Mouse (Mus musculus) gastrocnemius, adult 18-20 months (tissue): Measurements from ENCODE around the gene Ces2c. TPM values are rescaled to one million over a fixed set of nuclear protein-coding genes. Genes with fewer than 3 reads are reported as not detected.
"Not testable (repeated sequence)": the region's sequence is repeated elsewhere in the genome, so short reads cannot be mapped to it uniquely, and the experiment has no call there.

Source experiments
- DNase-seq: peaks from one replicate; pipeline ENCODE4 v3.0.0; 2021; ENCODE audit warnings: low spot score
- long read RNA-seq, 2 experiments: library from polyadenylated mRNA; stranded (forward); transcript quantifications; one replicate each; pipeline ENCODE4 v2.0.0; 2021
- total RNA-seq, 2 experiments: library from RNA; stranded (reverse); gene quantifications; 2 replicates each; pipeline ENCODE4 v1.2.3; 2021

Gene Ces2c
- under 1 TPM; 0.34 to 0.62 TPM for total RNA-seq
- long read RNA-seq, experiment 1, partial matches to known transcripts, result 0 of 1 reads
- long read RNA-seq, experiment 1, other reads (novel, unspliced or antisense), result 0 of 1 reads
- long read RNA-seq, experiment 2, result 0 reads

- peak; percentile 27 for DNase-seq
These were observed at the start of gene Ces2c for GRCm38 (mm10) chr8:104846831-104847230. Gene Ces2c, plus strand, starts transcription at chr8:104847068.

DNA sequence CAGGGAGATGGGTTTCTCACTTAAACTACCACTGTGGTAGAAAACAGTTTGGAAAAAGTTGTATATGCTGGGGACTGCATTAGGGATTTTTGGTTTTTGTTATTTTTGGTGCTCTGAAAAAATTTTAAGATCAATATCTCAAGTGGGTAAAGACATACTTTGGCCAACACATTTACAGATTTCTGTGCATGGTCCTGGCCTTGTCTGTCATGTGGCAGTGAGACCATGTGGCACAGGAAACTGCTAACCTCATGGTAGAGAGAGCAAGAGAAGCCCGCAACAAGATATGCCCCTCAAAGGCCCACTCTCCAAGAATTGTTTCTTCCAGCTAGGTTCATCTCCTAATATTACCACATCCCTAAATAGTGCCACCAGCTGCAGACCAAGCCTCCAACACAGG lies 47.5 kb upstream of the Ces2c start:
- no peak for DNase-seq

DNA sequence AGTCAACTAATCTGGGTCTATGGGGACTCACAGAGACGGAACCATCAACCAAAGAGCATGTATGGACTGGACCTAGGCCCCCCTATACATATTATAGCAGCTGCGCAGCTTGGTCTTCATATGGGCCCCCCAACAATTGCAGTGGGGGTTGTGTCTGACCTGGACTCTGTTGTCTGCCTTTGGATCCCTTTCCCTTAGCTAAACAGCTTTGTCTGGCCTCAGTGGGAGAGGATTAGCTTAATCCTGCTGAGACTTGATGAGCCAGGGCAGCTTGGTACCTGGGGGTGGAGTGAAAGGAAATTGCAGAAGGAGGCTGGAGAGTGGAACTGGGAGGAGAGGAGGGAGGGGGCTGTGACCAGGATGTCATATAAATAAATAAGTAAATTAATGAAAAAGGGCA lies 40.7 kb upstream of the Ces2c start:
- DNase-seq, result no peak

- DNase-seq, result no peak
These were observed 38.1 kb upstream of the Ces2c start for GRCm38 (mm10) chr8:104808542-104809413.

- no peak for DNase-seq
These were observed 37.4 kb upstream of the Ces2c start for GRCm38 (mm10) chr8:104809436-104809835.

DNA sequence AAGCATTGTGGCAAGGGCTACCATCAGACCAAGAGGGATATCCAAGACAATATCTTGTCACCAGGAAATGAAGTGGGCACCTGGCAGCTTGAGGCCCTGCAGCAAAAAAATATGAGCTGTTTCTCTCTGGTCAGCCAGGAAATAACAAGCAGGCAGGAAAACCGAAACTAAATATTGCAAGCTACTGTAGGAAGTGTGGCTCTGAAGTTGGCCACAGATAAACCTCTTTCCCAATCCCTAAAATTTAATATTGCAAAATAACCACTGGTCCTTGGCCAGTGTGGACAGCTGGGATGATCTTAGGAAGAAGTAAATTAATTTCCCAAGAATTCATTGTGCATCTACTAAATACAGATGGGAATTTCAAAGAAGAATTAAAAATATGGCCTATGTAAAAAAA lies 20.0 kb upstream of the Ces2c start:
- peak; percentile 27 for DNase-seq

DNA sequence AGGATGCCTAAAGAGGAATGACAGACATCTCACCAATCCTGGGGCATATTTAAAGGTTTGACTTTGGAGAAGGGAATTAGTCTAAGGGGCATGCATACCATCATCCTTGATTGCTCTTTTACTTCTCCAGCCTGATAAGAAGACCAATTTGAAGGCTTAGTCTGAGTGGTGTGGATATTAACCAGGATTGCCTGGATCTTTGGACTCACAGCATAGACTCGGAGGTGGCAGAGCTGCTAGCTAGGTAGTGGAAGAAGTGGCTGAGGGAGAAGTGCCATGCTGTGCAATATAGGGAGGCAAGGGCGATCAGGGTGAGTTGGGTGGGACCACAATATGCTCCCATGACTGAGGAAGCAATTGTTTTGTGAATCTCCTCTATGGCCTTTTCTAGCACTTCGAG lies 18.6 kb upstream of the Ces2c start:
- no peak for DNase-seq

DNA sequence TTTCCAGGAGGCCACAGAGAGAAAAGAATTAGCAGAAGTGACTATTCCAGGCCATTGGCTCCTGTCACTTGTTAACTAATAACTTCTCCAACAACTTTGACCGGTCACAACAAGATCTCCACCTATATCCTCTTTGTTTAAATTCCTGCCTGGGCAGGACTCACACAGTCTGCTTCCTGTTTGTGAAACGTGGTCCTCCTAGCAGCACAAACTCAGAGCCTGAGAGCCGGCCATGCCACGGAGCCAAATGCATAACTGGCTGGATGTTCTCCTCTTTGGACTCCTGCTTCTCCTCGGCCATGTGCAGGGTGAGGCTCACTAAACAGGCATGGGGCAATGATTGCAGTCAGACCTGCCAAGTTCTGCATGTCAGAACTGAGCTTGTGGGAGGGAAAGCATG lies 15.4 kb upstream of the Ces2c start, which contains the start of gene Ces2b:
Gene Ces2b, plus strand, starts transcription at position 133 of the 400 bp plus-strand sequence.
- no peak for DNase-seq

DNA sequence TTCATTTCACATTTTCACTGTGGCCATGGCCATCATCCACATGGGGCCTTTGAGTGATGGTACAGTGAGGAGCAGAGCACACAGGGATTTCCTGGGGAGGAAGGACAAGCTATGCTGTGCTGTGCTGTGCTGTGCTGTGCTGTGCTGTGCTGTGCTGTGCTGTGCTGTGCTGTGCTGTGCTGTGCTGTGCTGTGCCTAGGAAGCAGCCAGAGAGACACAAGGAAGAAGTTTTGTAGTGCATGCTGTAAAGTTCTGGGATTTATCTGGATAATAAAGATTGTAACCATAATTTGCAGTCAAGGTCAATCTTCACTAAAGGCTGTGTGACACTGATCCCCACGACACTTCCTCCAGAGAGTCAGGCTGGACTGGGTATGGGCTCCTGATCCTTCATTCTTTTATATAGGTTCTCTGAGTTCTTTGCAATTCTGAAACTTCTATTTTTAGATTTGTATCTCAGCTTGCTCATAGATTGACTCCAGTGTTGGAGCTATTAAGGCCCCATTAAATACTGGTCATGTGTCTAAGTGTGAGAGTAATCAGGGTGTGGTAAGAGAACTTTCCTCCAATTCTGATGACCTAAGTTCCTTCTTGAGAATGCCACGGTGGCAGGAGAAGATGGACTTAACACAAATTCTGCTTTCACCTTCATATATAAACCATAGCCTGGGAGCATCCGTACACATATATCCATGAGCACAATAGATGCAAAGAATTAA lies 5.3 kb upstream of the Ces2c start:
- DNase-seq, result no peak

- no peak for DNase-seq
These were observed 1.0 kb downstream of the Ces2c start for GRCm38 (mm10) chr8:104847741-104848462.

- not testable (repeated sequence) for DNase-seq
These were observed 20.1 kb downstream of the Ces2c start for GRCm38 (mm10) chr8:104866844-104867531.

DNA sequence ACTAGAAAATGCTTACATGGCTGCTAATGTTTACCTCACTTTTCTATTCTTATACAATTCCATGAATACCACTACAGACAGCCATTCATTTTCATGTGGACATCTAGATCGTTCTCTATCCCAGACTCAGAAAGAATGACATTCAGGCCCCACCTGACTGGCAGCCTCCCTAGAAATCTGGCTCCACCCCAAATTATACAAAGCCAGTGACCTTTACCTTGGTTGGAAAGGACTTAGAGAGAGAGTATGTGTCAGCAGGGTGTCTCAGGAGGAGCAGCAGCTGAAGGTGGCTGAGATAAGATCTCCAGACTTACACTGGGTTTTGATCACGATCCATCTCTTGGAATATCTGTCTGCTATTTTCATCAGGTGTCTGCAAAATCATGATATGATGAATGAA lies 22.0 kb downstream of the Ces2c start:
- not testable (repeated sequence) for DNase-seq

- not testable (repeated sequence) for DNase-seq
These were observed 39.5 kb downstream of the Ces2c start for GRCm38 (mm10) chr8:104886223-104886926.

- no peak for DNase-seq
These were observed 54.9 kb downstream of the Ces2c start for GRCm38 (mm10) chr8:104901746-104902145.

Other genes with a start within 250 kb of the Ces2c start
- gene Cdh16, start 222.7 kb upstream of the Ces2c start, total RNA-seq, result under 1 TPM in 1 of 2 experiments, not detected in 1; 0.23 TPM
- gene Rrad, start 215.7 kb upstream of the Ces2c start, total RNA-seq, result 10 to 100 TPM in 1 of 2 experiments, 1 to 10 TPM in 1; 1.7 to 21.4 TPM
- gene Ciao2b, start 205.1 kb upstream of the Ces2c start, total RNA-seq, result 10 to 100 TPM; 40.2 to 43.4 TPM
- gene Ces2a, start 113.1 kb upstream of the Ces2c start, total RNA-seq, result not detected
- under 1 TPM; 0.14 to 0.19 TPM for gene Ces2b, start 15.5 kb upstream of the Ces2c start, total RNA-seq
- gene Ces2e, start 79.2 kb downstream of the Ces2c start, total RNA-seq, result under 1 TPM in 1 of 2 experiments, not detected in 1; 0.19 TPM
- gene Ces2f, start 100.3 kb downstream of the Ces2c start, total RNA-seq, result not detected
- under 1 TPM; 0.40 to 0.50 TPM for gene Ces2g, start 114.7 kb downstream of the Ces2c start, total RNA-seq
- gene Ces2h, start 153.8 kb downstream of the Ces2c start, total RNA-seq, result not detected
- gene Ces3a, start 201.5 kb downstream of the Ces2c start, total RNA-seq, result under 1 TPM in 1 of 2 experiments, not detected in 1; 0.57 TPM
- gene Ces3b, start 236.7 kb downstream of the Ces2c start, total RNA-seq, result under 1 TPM in 1 of 2 experiments, not detected in 1; 0.12 TPM